Mouse (Mus musculus) bone marrow macrophage, adult 2 months (primary cell): Measurements from ENCODE around the gene Chrm3.

Source experiments
- CTCF ChIP-seq: IDR thresholded peaks from 2 replicates; pipeline ENCODE4 v1.5.1; 2012; ENCODE audit warnings: low read depth, mild to moderate bottlenecking, low read length, moderate library complexity
- POLR2A ChIP-seq: IDR thresholded peaks from 2 replicates; pipeline ENCODE4 v1.6.1; 2012; ENCODE audit warnings: mild to moderate bottlenecking, low read depth, low read length, borderline replicate concordance

GRCm38 (mm10) chr13:9900653-9901385 lies 459.8 kb downstream of the Chrm3 start:
- TF ChIP-seq CTCF (no peak), POLR2A (no peak)
